Mouse (Mus musculus): ENCODE data around the gene Fam20c. TPM values are rescaled to one million over a fixed set of nuclear protein-coding genes. Genes with fewer than 3 reads are reported as not detected.
A peak's percentile ranks its signal among the peaks of the same experiment; 100 is the strongest.

The Fam20c gene
- polyA plus RNA-seq, 1 experiment from 2014 or later: 2.5 TPM

DNA sequence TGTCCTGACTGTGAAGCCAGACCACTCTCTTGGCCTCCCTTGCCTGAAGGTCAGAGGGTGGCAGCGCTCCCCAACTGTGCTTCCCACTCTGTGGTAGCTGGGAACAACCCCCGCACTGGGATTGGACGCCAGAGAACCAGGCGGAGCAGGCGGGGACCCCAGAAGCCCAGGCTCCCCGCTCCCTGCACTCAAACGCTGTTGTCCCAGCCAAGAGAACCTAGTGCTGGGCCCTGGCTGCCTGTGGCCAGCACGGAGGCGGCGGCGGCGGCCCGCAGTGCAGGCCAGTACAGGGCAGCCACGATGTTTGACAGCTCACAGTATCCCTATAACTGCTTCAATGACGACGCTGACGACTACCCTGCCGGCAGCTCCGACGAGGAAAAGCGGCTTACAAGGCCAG, 65.5 kb downstream of the Fam20c start, which contains the start of gene Gm5294:
TSS of gene Gm5294 (plus strand) at position 301 of the 400 bp plus-strand sequence.
- no peaks in the 10 kb centered on the region for H3K9me3 ChIP-seq (ENCODE audit: control insufficient read depth)
- peaks cover 42% of the 10 kb centered on the region for H3K27me3 ChIP-seq (replicated peaks; ENCODE audit: control insufficient read depth, insufficient read depth, low read length)
- H3K4me2 ChIP-seq (replicated peaks; ENCODE audit: low read depth): peak within 1 kb of the TSS; percentile 62
- H3K4me1 ChIP-seq (replicated peaks; ENCODE audit: control insufficient read depth, insufficient read depth, low read length): no peaks in the 10 kb centered on the region
- 19% methylated on average over 21 of the region's 21 CpGs for WGBS
- H3K4me3 ChIP-seq (ENCODE audit: low read depth, low read length): peak within 1 kb of the TSS; percentile 23
- H3K9ac ChIP-seq (ENCODE audit: low read depth, low read length): no peak within 1 kb of the TSS
- TF ChIP-seq CTCF (IDR thresholded peaks at IDR 0.05; ENCODE audit: low read depth): no peak
- ATAC-seq: no peak
- no peaks in the 10 kb centered on the region for H3K36me3 ChIP-seq (ENCODE audit: control insufficient read depth, insufficient read depth)
- no peak within 1 kb of the TSS for H3K27ac ChIP-seq (ENCODE audit: low read depth, low read length)

DNA sequence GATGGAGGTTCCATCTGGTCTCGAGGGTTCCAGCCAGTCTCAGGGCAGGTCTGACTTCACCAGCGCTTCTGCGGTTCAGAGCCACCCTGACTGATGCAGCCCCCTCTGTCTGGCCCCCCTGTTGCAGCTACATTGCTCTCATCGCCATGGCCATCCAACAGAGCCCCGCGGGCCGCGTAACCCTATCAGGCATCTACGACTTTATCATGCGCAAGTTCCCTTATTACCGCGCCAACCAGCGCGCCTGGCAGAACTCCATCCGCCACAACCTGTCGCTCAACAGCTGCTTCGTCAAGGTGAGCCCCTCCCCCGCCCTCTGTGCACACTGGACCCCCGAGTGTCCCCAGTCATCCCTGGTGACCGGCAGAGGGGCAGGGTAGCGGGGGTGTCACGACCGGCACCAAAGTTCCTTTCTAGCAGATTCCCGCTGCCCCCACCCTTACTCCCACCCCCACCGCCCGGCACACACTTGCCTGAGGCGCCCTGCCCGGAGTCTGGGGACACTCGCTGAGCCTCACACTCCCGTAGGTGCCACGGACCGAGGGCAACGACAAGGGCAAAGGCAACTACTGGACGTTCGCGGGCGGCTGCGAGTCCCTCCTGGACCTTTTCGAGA, 66.5 kb downstream of the Fam20c start:
- Histone ChIP-seq H3K9me3 (ENCODE audit: control insufficient read depth) (no peaks in the 10 kb centered on the region), H3K36me3 (ENCODE audit: control insufficient read depth, insufficient read depth) (no peaks in the 10 kb centered on the region), H3K9ac (ENCODE audit: low read depth, low read length) (no peak overlapping the region), H3K4me3 (ENCODE audit: low read depth, low read length) (peak overlapping the region; percentile 23), H3K27ac (ENCODE audit: low read depth, low read length) (no peak overlapping the region), H3K4me1 (replicated peaks; ENCODE audit: control insufficient read depth, insufficient read depth, low read length) (no peaks in the 10 kb centered on the region), H3K27me3 (replicated peaks; ENCODE audit: control insufficient read depth, insufficient read depth, low read length) (peaks cover 42% of the 10 kb centered on the region), H3K4me2 (replicated peaks; ENCODE audit: low read depth) (peak overlapping the region; percentile 62)
- no peak for TF ChIP-seq CTCF (IDR thresholded peaks at IDR 0.05; ENCODE audit: low read depth)
- WGBS: 4% methylated on average over 38 of the region's 39 CpGs
- ATAC-seq: no peak

DNA sequence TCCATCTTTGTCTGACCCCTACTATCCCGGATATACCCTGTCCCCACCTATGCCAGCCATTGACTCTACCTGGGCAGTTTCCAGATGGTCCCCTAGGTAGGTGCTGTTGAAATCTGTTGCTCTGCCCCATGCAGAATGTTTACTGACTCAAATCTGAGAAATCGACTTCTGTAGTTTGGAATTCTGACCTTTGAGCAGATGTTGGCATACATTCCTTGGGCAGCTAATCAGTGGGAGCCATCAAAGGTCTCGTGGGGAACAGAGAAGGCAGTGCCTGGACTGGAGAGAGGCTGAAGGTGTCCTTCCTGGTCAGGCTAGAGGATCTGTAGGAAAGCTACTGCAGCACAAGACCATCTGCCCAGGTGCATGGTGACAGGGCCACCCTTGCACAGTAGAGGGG, 70.8 kb downstream of the Fam20c start:
- 48% methylated on average over 3 of the region's 3 CpGs for WGBS
- no peak overlapping the region for H3K4me3 ChIP-seq (ENCODE audit: low read depth, low read length)
- TF ChIP-seq CTCF (IDR thresholded peaks at IDR 0.05; ENCODE audit: low read depth): no peak
- no peaks in the 10 kb centered on the region for H3K36me3 ChIP-seq (ENCODE audit: control insufficient read depth, insufficient read depth)
- no peak overlapping the region for H3K4me2 ChIP-seq (replicated peaks; ENCODE audit: low read depth)
- peaks cover 31% of the 10 kb centered on the region for H3K27me3 ChIP-seq (replicated peaks; ENCODE audit: control insufficient read depth, insufficient read depth, low read length)
- no peak overlapping the region for H3K9ac ChIP-seq (ENCODE audit: low read depth, low read length)
- H3K9me3 ChIP-seq (ENCODE audit: control insufficient read depth): no peaks in the 10 kb centered on the region
- no peaks in the 10 kb centered on the region for H3K4me1 ChIP-seq (replicated peaks; ENCODE audit: control insufficient read depth, insufficient read depth, low read length)
- no peak for ATAC-seq
- no peak overlapping the region for H3K27ac ChIP-seq (ENCODE audit: low read depth, low read length)

DNA sequence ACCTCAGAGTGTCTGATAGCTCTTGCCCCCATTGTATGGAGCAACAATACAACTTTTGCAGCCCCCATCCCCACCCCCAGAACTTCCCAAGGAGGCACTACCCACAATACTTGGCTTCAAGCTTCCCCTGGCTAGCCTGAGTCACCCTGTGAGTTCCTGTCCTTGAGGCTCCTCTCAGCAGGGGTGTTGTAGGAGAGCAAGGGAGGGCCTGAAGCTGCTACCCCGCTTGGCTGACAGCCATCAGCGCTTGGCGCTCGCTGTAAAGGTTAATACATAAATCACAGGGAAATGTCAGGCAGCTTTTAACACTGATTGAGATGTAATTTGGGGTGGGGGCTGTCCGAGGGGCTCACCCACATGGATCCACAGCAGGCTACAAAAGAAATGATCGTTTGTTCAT, 79.1 kb downstream of the Fam20c start:
- H3K27me3 ChIP-seq (replicated peaks; ENCODE audit: control insufficient read depth, insufficient read depth, low read length): no peaks in the 10 kb centered on the region
- no peaks in the 10 kb centered on the region for H3K9me3 ChIP-seq (ENCODE audit: control insufficient read depth)
- no peak overlapping the region for H3K27ac ChIP-seq (ENCODE audit: low read depth, low read length)
- no peaks in the 10 kb centered on the region for H3K4me1 ChIP-seq (replicated peaks; ENCODE audit: control insufficient read depth, insufficient read depth, low read length)
- ATAC-seq: no peak
- no peak overlapping the region for H3K4me3 ChIP-seq (ENCODE audit: low read depth, low read length)
- no peak for TF ChIP-seq CTCF (IDR thresholded peaks at IDR 0.05; ENCODE audit: low read depth)
- WGBS: 37% methylated on average over 6 of the region's 6 CpGs
- no peak overlapping the region for H3K9ac ChIP-seq (ENCODE audit: low read depth, low read length)
- H3K36me3 ChIP-seq (ENCODE audit: control insufficient read depth, insufficient read depth): no peaks in the 10 kb centered on the region
- no peak overlapping the region for H3K4me2 ChIP-seq (replicated peaks; ENCODE audit: low read depth)

DNA sequence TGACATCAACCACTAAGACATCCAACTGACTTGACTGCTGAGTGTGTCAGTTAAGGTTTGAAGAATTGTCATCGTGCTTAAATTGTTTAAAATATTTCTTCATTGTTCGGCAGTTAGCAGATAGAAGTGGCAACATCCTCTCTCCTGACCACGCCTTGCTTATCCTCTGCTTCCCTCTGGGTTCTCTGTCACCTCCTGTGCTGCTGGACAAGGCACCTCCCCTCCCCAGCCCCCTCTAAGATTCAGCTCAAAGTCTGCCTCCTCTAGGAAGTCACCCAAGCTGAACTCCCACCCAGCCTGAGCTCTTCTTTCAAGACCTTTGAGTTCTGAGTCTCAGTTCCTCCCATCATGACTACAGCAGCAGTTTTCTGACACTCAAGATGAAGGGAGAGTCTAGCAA, 80.6 kb downstream of the Fam20c start:
- no peaks in the 10 kb centered on the region for H3K4me1 ChIP-seq (replicated peaks; ENCODE audit: control insufficient read depth, insufficient read depth, low read length)
- no peak overlapping the region for H3K9ac ChIP-seq (ENCODE audit: low read depth, low read length)
- no peaks in the 10 kb centered on the region for H3K9me3 ChIP-seq (ENCODE audit: control insufficient read depth)
- 62% methylated on average over 3 of the region's 3 CpGs for WGBS
- no peak overlapping the region for H3K4me3 ChIP-seq (ENCODE audit: low read depth, low read length)
- no peak overlapping the region for H3K4me2 ChIP-seq (replicated peaks; ENCODE audit: low read depth)
- H3K27ac ChIP-seq (ENCODE audit: low read depth, low read length): no peak overlapping the region
- no peaks in the 10 kb centered on the region for H3K36me3 ChIP-seq (ENCODE audit: control insufficient read depth, insufficient read depth)
- H3K27me3 ChIP-seq (replicated peaks; ENCODE audit: control insufficient read depth, insufficient read depth, low read length): no peaks in the 10 kb centered on the region
- ATAC-seq: no peak
- no peak for TF ChIP-seq CTCF (IDR thresholded peaks at IDR 0.05; ENCODE audit: low read depth)

DNA sequence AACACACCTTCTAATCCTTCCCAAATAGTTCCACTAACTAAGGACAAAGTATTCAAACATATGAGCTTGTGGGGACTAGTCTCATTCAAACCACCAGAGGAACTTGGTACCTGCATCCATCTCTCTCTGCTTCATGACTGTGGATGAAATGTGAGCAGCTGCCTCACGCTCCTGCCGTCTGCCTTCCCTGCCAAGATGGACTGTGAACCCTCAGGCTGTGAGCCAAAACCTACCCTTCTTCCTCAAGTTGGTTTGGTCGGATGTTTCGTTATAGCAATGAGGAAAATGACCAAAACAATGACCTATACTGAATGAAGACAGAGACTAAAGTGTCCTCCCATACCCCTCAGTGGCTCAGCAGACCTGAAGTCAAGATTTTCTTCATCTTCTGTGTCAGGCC, 86.7 kb downstream of the Fam20c start:
- H3K4me3 ChIP-seq (ENCODE audit: low read depth, low read length): no peak overlapping the region
- H3K9me3 ChIP-seq (ENCODE audit: control insufficient read depth): no peaks in the 10 kb centered on the region
- no peak overlapping the region for H3K4me2 ChIP-seq (replicated peaks; ENCODE audit: low read depth)
- H3K4me1 ChIP-seq (replicated peaks; ENCODE audit: control insufficient read depth, insufficient read depth, low read length): no peaks in the 10 kb centered on the region
- no peak for TF ChIP-seq CTCF (IDR thresholded peaks at IDR 0.05; ENCODE audit: low read depth)
- H3K9ac ChIP-seq (ENCODE audit: low read depth, low read length): no peak overlapping the region
- no peak for ATAC-seq
- 0 out of 2 replicates have a peak, but pooled peaks cover 3% of the 10 kb centered on the region for H3K27me3 ChIP-seq (replicated peaks; ENCODE audit: control insufficient read depth, insufficient read depth, low read length)
- H3K36me3 ChIP-seq (ENCODE audit: control insufficient read depth, insufficient read depth): no peaks in the 10 kb centered on the region
- no peak overlapping the region for H3K27ac ChIP-seq (ENCODE audit: low read depth, low read length)
- WGBS: 84% methylated on average over 4 of the region's 4 CpGs
